Mouse (Mus musculus): ENCODE data around the gene Lgalsl.

DNA sequence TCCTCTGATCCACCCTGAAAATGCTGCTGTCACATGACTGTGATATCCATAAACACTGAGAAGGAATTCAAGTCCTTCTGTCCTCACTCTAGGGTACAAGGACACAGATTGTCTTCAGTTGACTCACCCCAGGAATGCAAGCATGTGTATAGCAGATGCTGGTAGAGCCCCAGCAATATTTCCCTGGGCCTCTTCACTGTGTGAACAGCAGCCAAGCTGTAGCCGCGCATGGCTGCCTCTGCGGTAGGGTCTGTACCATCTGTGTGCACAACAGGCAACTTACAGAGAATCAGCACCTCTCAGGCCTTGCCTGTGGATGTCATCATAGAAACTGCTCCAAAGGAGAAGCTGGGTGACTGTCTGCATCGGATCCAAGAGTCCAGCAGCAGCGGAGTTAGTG, 47.8 kb upstream of the Lgalsl start:
- TF ChIP-seq MAFK (IDR thresholded peaks at IDR 0.05; ENCODE audit: insufficient read depth, low read depth, low read length) (no peak), HCFC1 (IDR thresholded peaks at IDR 0.05; ENCODE audit: borderline replicate concordance, insufficient read depth, low read length) (no peak)

Data from ES-E14 (cell line).